Mouse (Mus musculus): ENCODE measurements around the gene Itpa. TPM values are rescaled to one million over a fixed set of nuclear protein-coding genes. Genes with fewer than 3 reads are reported as not detected.
"Not testable (repeated sequence)": the region's sequence is repeated elsewhere in the genome, so short reads cannot be mapped to it uniquely, and the experiment has no call there.

Gene Itpa
- total and polyA plus RNA-seq, 2 experiments: 24.1 to 33.8 TPM

- H3K4me1 ChIP-seq (ENCODE audit: control insufficient read depth, insufficient read depth, low read length): peaks cover 15% of the 10 kb centered on the region
- TF ChIP-seq CTCF (IDR thresholded peaks at IDR 0.05; ENCODE audit: low read depth, low read length): no peak
- no peak for TF ChIP-seq POLR2A (IDR thresholded peaks at IDR 0.05; ENCODE audit: extremely low read depth, insufficient read depth, low read length)
- H3K27me3 ChIP-seq (ENCODE audit: control insufficient read depth, insufficient read depth, low read length): no peaks in the 10 kb centered on the region
- no peaks in the 10 kb centered on the region; the same call in 1 of the 2 replicates for H3K36me3 ChIP-seq (ENCODE audit: control insufficient read depth, insufficient read depth, low read length)
- no peak for DNase-seq (ENCODE audit: extremely low read depth, low read depth, low spot score)
- H3K27ac ChIP-seq (replicated peaks; ENCODE audit: insufficient read depth, low read depth, low read length): no peak overlapping the region
- H3K4me3 ChIP-seq (ENCODE audit: insufficient read depth, low read depth, low read length): no peak overlapping the region
- peaks cover 5% of the 10 kb centered on the region; the same call in 1 of the 2 replicates for H3K79me2 ChIP-seq (ENCODE audit: control insufficient read depth, insufficient read depth, low read length)
- WGBS: 85% methylated on average over 4 of the region's 4 CpGs
- no peak overlapping the region for H3K9ac ChIP-seq (ENCODE audit: low read depth, low read length)
These were observed 22.2 kb upstream of the Itpa start for GRCm38 (mm10) chr2:130645198-130645597.

DNA sequence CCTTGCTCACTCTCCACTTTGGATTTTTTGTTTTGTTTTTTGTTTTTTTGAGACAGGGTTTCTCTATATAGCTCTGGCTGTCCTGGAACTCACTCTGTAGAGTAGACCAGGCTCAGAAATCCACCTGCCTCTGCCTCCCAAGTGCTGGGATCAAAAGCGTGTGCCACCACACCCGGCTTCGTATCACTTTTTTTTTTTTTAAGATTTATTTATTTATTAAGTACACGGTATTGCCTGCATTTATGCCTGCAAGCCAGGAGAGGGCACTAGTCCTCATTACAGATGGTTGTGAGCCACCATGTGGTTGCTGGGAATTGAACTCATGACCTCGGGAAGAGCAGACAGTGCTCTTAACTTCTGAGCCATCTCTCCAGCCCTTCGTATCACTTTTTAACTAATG is 18.4 kb upstream of the Itpa start:
- DNase-seq (ENCODE audit: extremely low read depth, low read depth, low spot score); H3K36me3 ChIP-seq (ENCODE audit: control insufficient read depth, insufficient read depth, low read length); H3K27ac ChIP-seq (replicated peaks; ENCODE audit: insufficient read depth, low read depth, low read length); H3K9ac ChIP-seq (ENCODE audit: low read depth, low read length); H3K27me3 ChIP-seq (ENCODE audit: control insufficient read depth, insufficient read depth, low read length); H3K79me2 ChIP-seq (ENCODE audit: control insufficient read depth, insufficient read depth, low read length); H3K4me1 ChIP-seq (ENCODE audit: control insufficient read depth, insufficient read depth, low read length); H3K4me3 ChIP-seq (ENCODE audit: insufficient read depth, low read depth, low read length): not testable (repeated sequence)
- 87% methylated on average over 6 of the region's 6 CpGs for WGBS

- Histone ChIP-seq H3K36me3 (ENCODE audit: control insufficient read depth, insufficient read depth, low read length) (peaks cover 34% of the 10 kb centered on the region), H3K9ac (ENCODE audit: low read depth, low read length) (no peak overlapping the region), H3K4me1 (ENCODE audit: control insufficient read depth, insufficient read depth, low read length) (no peaks in the 10 kb centered on the region), H3K27ac (replicated peaks; ENCODE audit: insufficient read depth, low read depth, low read length) (no peak overlapping the region), H3K79me2 (ENCODE audit: control insufficient read depth, insufficient read depth, low read length) (no peaks in the 10 kb centered on the region), H3K27me3 (ENCODE audit: control insufficient read depth, insufficient read depth, low read length) (no peaks in the 10 kb centered on the region), H3K4me3 (ENCODE audit: insufficient read depth, low read depth, low read length) (no peak overlapping the region)
- TF ChIP-seq POLR2A (IDR thresholded peaks at IDR 0.05; ENCODE audit: extremely low read depth, insufficient read depth, low read length): no peak
- no peak for TF ChIP-seq CTCF (IDR thresholded peaks at IDR 0.05; ENCODE audit: low read depth, low read length)
- WGBS: 93% methylated on average over 2 of the region's 2 CpGs
- DNase-seq (ENCODE audit: extremely low read depth, low read depth, low spot score): no peak
These were observed 14.1 kb upstream of the Itpa start for GRCm38 (mm10) chr2:130653303-130653702.

GRCm38 (mm10) chr2:130653760-130654159 is 13.7 kb upstream of the Itpa start:
- Histone ChIP-seq H3K4me3 (ENCODE audit: insufficient read depth, low read depth, low read length) (no peak overlapping the region), H3K27ac (replicated peaks; ENCODE audit: insufficient read depth, low read depth, low read length) (no peak overlapping the region), H3K36me3 (ENCODE audit: control insufficient read depth, insufficient read depth, low read length) (peaks cover 36% of the 10 kb centered on the region), H3K4me1 (ENCODE audit: control insufficient read depth, insufficient read depth, low read length) (no peaks in the 10 kb centered on the region), H3K79me2 (ENCODE audit: control insufficient read depth, insufficient read depth, low read length) (no peaks in the 10 kb centered on the region), H3K9ac (ENCODE audit: low read depth, low read length) (no peak overlapping the region), H3K27me3 (ENCODE audit: control insufficient read depth, insufficient read depth, low read length) (no peaks in the 10 kb centered on the region)
- DNase-seq (ENCODE audit: extremely low read depth, low read depth, low spot score): no peak
- WGBS: 94% methylated on average over 1 of the region's 1 CpGs
- TF ChIP-seq POLR2A (IDR thresholded peaks at IDR 0.05; ENCODE audit: extremely low read depth, insufficient read depth, low read length): no peak
- no peak for TF ChIP-seq CTCF (IDR thresholded peaks at IDR 0.05; ENCODE audit: low read depth, low read length)

- H3K79me2 ChIP-seq (ENCODE audit: control insufficient read depth, insufficient read depth, low read length): no peaks in the 10 kb centered on the region
- DNase-seq (ENCODE audit: extremely low read depth, low read depth, low spot score): no peak
- no peaks in the 10 kb centered on the region for H3K27me3 ChIP-seq (ENCODE audit: control insufficient read depth, insufficient read depth, low read length)
- TF ChIP-seq CTCF (IDR thresholded peaks at IDR 0.05; ENCODE audit: low read depth, low read length): no peak
- TF ChIP-seq POLR2A (IDR thresholded peaks at IDR 0.05; ENCODE audit: extremely low read depth, insufficient read depth, low read length): no peak
- H3K4me3 ChIP-seq (ENCODE audit: insufficient read depth, low read depth, low read length): no peak overlapping the region
- H3K4me1 ChIP-seq (ENCODE audit: control insufficient read depth, insufficient read depth, low read length): no peaks in the 10 kb centered on the region
- no peak overlapping the region for H3K27ac ChIP-seq (replicated peaks; ENCODE audit: insufficient read depth, low read depth, low read length)
- H3K9ac ChIP-seq (ENCODE audit: low read depth, low read length): no peak overlapping the region
- peaks cover 41% of the 10 kb centered on the region for H3K36me3 ChIP-seq (ENCODE audit: control insufficient read depth, insufficient read depth, low read length)
- 95% methylated on average over 6 of the region's 6 CpGs for WGBS
These were observed 11.6 kb upstream of the Itpa start for GRCm38 (mm10) chr2:130655660-130656339.

- H3K4me1 ChIP-seq (ENCODE audit: control insufficient read depth, insufficient read depth, low read length): no peaks in the 10 kb centered on the region
These were observed 10.9 kb upstream of the Itpa start for GRCm38 (mm10) chr2:130656536-130656935.

More at GRCm38 (mm10) chr2:130656536-130656935, 10.9 kb upstream of the Itpa start:
- Histone ChIP-seq H3K4me3 (ENCODE audit: insufficient read depth, low read depth, low read length) (no peak overlapping the region), H3K36me3 (ENCODE audit: control insufficient read depth, insufficient read depth, low read length) (peaks cover 45% of the 10 kb centered on the region), H3K27ac (replicated peaks; ENCODE audit: insufficient read depth, low read depth, low read length) (no peak overlapping the region), H3K79me2 (ENCODE audit: control insufficient read depth, insufficient read depth, low read length) (no peaks in the 10 kb centered on the region), H3K9ac (ENCODE audit: low read depth, low read length) (no peak overlapping the region), H3K27me3 (ENCODE audit: control insufficient read depth, insufficient read depth, low read length) (no peaks in the 10 kb centered on the region)
- WGBS: 94% methylated on average over 9 of the region's 9 CpGs
- TF ChIP-seq POLR2A (IDR thresholded peaks at IDR 0.05; ENCODE audit: extremely low read depth, insufficient read depth, low read length) (no peak), CTCF (IDR thresholded peaks at IDR 0.05; ENCODE audit: low read depth, low read length) (no peak)
- DNase-seq (ENCODE audit: extremely low read depth, low read depth, low spot score): no peak
